Mouse (Mus musculus) v-Abl transformed pro-B cells (cell line): ENCODE measurements around the gene Tph2.
"Not testable (repeated sequence)": the region's sequence is repeated elsewhere in the genome, so short reads cannot be mapped to it uniquely, and the experiment has no call there.

Experiments
- in situ Hi-C, 2 experiments: fragments of 400-800 bp; cut with MboI; formaldehyde crosslinking; loops; one replicate each; pipeline ENCODE4 v1.15.1; 2025; ENCODE audit not compliant: unreplicated experiment in 2 of 2

The Tph2 gene

GRCm38 (mm10) chr10:115184697-115185096, at the start of gene Tph2:
TSS of gene Tph2 (minus strand) at chr10:115185022.
- in situ Hi-C loops, result loop anchor here in 1 of 2 experiments (5.0 kb wide), 1 partner anchor 433 kb away; no protein-coding TSS in a partner anchor

DNA sequence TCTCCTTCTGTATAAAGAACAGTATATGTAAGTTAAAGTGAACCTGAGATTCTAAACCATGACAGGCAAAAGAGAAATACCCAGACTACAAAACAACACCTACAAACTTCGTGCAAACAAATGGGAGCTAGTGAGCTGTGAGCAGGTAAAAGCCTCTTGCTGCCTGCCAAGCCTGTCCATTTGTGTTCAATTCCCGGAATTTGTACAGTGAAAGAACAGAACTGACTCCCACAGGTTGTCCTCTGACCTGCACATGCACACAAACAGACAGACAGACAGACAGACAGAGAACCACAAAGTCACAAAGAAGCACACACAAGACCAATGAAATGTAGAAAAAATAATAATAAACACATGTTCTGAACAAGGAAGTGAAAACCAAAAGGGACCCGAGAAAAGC, 49.0 kb upstream of the Tph2 start:
- in situ Hi-C loops, result no loop called here

DNA sequence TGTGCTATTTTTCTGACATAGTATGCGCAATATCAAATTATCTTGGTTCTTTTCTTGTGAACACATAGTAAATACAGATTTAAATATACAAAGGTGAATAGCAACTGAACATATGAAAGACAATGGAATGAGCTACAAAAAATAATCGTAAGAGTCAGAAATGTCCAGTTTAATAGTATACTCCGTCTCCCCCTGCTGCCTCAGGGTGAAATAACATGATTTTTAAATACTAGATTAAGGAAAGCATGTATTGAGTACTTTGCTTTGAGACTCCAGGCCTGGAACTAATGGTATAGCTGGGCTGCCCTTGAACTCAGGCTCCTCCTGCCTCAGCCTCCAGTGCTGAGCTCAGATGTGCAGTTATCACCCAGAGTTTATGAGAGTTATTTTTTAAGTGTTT, 47.7 kb upstream of the Tph2 start:
- in situ Hi-C loops, result no loop called here

- in situ Hi-C loops, result no loop called here
These were observed 44.2 kb upstream of the Tph2 start for GRCm38 (mm10) chr10:115229023-115229422.

DNA sequence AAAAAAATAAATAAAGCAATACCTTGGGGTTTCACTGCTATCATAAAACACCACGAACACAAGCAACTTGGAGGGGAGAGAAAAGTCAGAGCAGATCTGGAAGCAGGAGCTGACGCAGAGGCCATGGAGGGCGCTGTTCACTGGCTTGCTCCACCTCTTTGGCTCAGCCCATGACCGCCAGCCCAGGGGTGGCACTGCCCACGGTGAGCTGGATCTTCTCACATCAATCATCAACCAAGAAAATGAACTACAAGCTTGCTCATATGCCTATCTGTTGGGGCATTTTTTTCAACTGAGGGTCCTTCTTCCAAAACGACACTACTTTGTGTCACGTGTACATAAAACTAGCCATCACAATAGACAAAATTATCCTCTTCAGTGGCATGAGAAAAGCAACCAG, 41.8 kb upstream of the Tph2 start:
- in situ Hi-C loops, result no loop called here

GRCm38 (mm10) chr10:115223845-115224244, 39.0 kb upstream of the Tph2 start:
- in situ Hi-C loops, result loop anchor here in 1 of 2 experiments (5.0 kb wide), 1 partner anchor 198 kb away; no protein-coding TSS in a partner anchor

GRCm38 (mm10) chr10:115212916-115213580, 28.2 kb upstream of the Tph2 start:
- in situ Hi-C loops, result no loop called here

DNA sequence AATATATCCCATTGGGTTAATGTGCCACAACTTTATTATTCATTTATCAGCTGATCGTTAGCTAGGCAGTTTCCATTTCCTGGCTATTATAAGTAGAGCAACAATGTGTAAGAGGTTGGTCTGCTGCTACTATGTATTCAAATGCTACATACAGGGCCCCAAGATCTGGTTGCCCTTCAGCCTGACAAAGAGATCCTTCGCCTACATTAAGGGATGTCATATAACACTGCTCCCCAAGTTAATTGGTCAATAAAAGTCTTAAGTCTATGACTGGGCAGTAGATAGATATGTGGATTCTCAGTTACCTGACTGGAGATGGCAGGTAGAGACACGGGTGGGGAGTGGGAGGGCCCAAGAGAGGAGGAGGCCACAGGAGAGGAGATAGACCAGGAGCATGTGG, 21.0 kb upstream of the Tph2 start:
- in situ Hi-C loops, result no loop called here

DNA sequence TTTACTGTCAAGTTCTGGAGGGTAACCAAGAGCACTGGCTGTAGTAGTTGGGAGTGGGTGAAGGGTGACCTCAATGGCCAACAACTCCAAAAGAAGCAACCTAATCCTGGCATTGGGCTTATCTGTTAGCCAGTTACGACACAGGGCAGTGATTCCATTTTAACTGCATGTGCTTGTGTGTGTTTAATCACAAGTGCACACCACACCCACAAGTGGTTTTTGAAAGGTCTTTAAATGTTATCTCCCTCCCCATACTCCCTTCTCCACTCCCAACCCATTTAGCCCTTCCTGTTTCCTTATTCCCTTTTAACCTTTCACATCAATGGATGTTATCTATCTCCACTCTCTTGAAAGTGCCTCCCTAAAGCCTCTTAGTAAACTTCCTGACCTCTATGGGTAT, 20.5 kb upstream of the Tph2 start:
- in situ Hi-C loops, result no loop called here

DNA sequence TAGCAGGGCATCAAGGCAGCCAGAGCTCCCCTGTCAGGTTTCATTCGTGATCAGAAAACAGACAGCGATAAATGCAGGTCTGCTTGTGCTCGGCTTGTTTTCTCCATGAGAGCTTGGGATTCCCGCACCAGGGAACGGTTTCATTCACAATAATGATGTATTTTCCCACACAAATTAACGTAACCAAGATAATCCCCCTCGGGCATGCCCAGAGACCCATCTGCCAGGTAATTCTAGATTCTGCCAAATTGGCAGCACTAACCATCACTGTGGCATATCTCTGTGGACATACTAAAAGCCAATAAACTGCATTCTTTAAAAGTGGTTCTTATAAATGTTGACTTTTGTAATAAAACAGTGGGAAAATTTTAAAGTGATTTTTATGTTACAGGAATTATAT, 6.4 kb upstream of the Tph2 start:
- in situ Hi-C loops, result loop anchor here in 1 of 2 experiments (10.0 kb wide), 1 partner anchor 1004 kb away; no protein-coding TSS in a partner anchor

DNA sequence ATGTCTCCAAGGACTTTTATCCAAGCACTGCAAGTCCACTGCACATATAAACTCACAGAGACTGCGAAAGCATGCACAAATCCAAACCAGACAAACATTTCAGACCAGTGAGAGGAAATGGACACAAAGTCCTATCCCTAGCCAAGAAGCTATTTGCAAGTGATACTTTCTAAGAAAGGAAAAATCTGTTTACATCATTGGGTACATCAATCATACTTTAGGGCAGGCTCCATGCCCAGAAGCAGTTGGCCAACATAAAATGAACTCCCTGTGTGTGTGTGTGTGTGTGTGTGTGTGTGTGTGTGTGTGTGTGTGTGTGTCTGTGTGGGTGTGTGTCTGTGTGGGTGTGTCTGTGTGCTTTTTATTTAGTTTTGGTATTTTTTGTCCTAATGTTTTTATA, 2.6 kb upstream of the Tph2 start:
- in situ Hi-C loops, result loop anchor here in 1 of 2 experiments (5.0 kb wide), 1 partner anchor 430 kb away; no protein-coding TSS in a partner anchor

GRCm38 (mm10) chr10:115181034-115181433, 3.8 kb downstream of the Tph2 start:
- in situ Hi-C loops, result no loop called here

DNA sequence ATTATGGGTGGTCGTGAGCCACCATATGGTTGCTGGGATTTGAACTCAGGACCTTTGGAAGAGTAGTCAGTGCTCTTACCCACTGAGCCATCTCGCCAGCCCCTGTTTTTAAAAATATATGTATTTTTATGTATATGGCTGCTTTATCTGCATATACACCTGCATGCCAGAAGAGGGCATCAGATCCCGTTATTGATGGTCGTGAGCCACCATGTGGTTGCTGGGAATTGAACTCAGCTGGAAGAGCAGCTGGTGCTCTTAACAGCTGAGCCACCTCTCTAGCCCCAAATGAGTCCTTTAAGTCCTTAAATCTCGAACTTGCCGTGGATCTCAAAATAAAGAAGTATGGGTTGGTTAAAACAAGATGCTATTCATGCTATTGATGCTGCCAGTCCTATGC, 6.8 kb downstream of the Tph2 start:
- in situ Hi-C loops, result not testable (repeated sequence)

DNA sequence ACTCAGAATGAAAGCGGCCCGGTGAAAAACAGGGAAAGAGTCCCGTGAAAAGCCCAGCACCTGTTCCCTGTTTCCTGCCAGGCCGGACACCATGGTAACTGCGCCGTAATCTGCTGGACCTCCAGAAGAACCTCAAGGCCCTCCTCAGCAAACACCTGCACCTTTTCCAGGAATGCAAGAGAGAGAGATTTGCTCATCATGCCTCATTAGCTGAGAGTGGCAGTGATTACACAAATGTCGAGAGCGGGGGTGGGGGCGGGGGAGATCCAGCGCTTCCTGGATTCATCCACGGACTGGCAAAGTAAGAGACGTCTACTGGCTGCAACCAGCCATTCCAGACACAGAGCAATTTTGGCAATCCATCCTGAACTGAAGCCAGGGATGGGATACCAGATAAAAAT, 9.2 kb downstream of the Tph2 start:
- in situ Hi-C loops, result no loop called here

- in situ Hi-C loops, result loop anchor here in 1 of 2 experiments (25.0 kb wide), 1 partner anchor 1014 kb away; no protein-coding TSS in a partner anchor
These were observed 11.5 kb downstream of the Tph2 start for GRCm38 (mm10) chr10:115173336-115173735.

DNA sequence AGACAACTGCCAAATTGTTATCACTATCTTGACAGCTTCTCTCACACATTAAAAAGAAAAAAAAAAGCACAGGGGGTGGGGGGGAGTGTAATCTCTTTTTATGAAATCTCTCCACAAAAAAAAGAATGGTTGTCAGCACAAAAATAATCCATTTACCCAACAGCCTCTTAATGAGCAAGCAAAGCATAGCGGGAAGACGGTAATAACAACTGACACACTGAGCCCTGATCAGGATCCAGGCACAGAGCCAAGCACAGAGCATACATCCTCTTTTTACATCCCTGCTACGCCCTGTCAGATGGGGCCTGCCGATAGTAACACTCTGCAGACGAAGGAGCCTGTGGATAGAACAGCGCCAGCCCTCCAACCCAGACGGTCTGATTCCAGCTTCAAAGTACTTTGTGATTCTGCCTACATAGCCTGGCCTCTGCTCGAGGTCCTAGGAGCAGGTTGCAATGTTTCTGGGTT, 13.4 kb downstream of the Tph2 start:
- in situ Hi-C loops, result loop anchor here in 1 of 2 experiments (25.0 kb wide), 1 partner anchor 1016 kb away; no protein-coding TSS in a partner anchor

GRCm38 (mm10) chr10:115170496-115171350, 14.1 kb downstream of the Tph2 start:
- in situ Hi-C loops, result loop anchor here in 1 of 2 experiments (25.0 kb wide), 1 partner anchor 1017 kb away; no protein-coding TSS in a partner anchor

- in situ Hi-C loops, result loop anchor here in 1 of 2 experiments (25.0 kb wide), 1 partner anchor 1018 kb away; no protein-coding TSS in a partner anchor
These were observed 15.4 kb downstream of the Tph2 start for GRCm38 (mm10) chr10:115169410-115169809.

DNA sequence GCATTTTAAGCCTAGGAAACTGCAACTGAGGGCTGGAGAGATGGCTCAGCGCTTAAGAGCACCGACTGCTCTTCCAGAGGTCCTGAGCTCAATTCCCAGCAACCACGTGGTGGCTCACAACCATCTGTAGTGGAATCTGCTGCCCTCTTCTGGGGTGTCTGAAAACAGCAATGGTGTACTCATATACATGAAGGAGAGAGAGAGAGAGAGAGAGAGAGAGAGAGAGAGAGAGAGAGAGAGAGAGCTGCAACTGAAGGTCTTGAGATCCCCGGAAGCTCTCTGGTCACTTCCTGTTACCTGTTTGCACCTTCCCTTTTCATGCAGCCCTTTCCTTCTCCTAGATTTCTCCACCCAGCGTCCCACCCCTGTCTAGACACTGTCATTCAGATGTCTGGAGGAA, 24.5 kb downstream of the Tph2 start:
- in situ Hi-C loops, result loop anchor here in 1 of 2 experiments (25.0 kb wide), 1 partner anchor 1027 kb away; no protein-coding TSS in a partner anchor

DNA sequence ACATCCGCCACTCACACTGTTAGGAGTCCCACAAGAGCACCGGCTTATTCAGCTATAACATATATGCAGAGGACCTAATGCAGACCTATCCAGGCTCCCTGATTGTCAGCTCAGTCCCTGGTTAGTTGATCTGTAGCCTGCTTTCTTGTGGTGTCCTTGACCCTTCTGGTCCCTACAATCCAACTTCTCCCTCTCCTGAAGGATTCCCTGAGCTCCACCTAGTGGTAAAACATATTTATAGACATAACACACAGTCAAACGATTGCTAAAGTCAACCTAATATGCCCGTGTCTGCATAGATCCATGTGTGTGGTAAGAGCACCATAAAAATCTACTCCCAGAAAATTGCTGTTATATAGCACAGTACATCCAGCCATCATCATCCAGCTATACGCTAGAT, 37.5 kb downstream of the Tph2 start:
- in situ Hi-C loops, result no loop called here

- in situ Hi-C loops, result no loop called here
These were observed 38.4 kb downstream of the Tph2 start for GRCm38 (mm10) chr10:115146257-115146898.
